Mouse (Mus musculus) lung, embryonic 14.5 days (tissue): ENCODE data around the gene Extl1. TPM values are rescaled to one million over a fixed set of nuclear protein-coding genes. Genes with fewer than 3 reads are reported as not detected.

Experiments
- ATAC-seq: fragments of 200-750 bp; cut with Nextera tagmentation; 2 replicates; pipeline ENCODE4 v1.8.0; 2017; ENCODE audit warnings: mild to moderate bottlenecking, moderate TSS enrichment, moderate library complexity; ENCODE audit not compliant: insufficient read depth
- DNase-seq: peaks from one replicate; pipeline ENCODE4 v3.0.0-alpha.2; 2015
- H3K27ac ChIP-seq: fragments of 300-500 bp; sonication (generic); 2 replicates; pipeline ENCODE4 v1.5.1; 2014; ENCODE audit warnings: low read depth, mild to moderate bottlenecking, moderate library complexity
- H3K27me3 ChIP-seq: fragments of 300-500 bp; sonication (generic); 2 replicates; pipeline ENCODE4 v1.6.1; 2014; ENCODE audit warnings: low read length, control low read depth; ENCODE audit not compliant: insufficient read depth
- H3K36me3 ChIP-seq: fragments of 300-500 bp; sonication (generic); 2 replicates; pipeline ENCODE4 v1.6.1; 2014; ENCODE audit warnings: control low read depth; ENCODE audit not compliant: insufficient read depth
- H3K4me1 ChIP-seq: fragments of 300-500 bp; sonication (generic); 2 replicates; pipeline ENCODE4 v1.6.1; 2014; ENCODE audit warnings: antibody characterized with exemption, control low read depth; ENCODE audit not compliant: insufficient read depth
- H3K4me2 ChIP-seq: fragments of 300-500 bp; sonication (generic); 2 replicates; pipeline ENCODE4 v1.6.1; 2014; ENCODE audit warnings: mild to moderate bottlenecking
- H3K4me3 ChIP-seq: fragments of 300-500 bp; sonication (generic); 2 replicates; pipeline ENCODE4 v1.5.1; 2014; ENCODE audit warnings: low read depth, low read length
- H3K9ac ChIP-seq: fragments of 300-500 bp; sonication (generic); 2 replicates; pipeline ENCODE4 v1.6.1; 2014
- H3K9me3 ChIP-seq: fragments of 300-500 bp; sonication (generic); 2 replicates; pipeline ENCODE4 v1.6.1; 2016; ENCODE audit warnings: low read depth, low read length, control low read depth
- CTCF ChIP-seq: IDR thresholded peaks from 2 replicates; pipeline ENCODE4 v1.5.1; 2016; ENCODE audit warnings: antibody characterized with exemption, low read depth
- WGBS: fragments of 180-500 bp; shearing (Covaris S2); extraction: QIAGEN DNeasy Blood & Tissue Kit; methylation state at CpG from one replicate; pipeline ENCODE4 v1.1.7; 2014; 5-methylcytosine and 5-hydroxymethylcytosine counted together
- polyA plus RNA-seq: library from polyadenylated mRNA; unstranded; fragments of >200 nt; fragmentation: Nextera tagmentation; extraction: Ambion mirVana; gene quantifications from 2 replicates; pipeline ENCODE4 v1.2.1, GENCODE M21; 2014

Extl1 gene
- polyA plus RNA-seq, 1 experiment from 2014 or later, result 3.7 TPM

DNA sequence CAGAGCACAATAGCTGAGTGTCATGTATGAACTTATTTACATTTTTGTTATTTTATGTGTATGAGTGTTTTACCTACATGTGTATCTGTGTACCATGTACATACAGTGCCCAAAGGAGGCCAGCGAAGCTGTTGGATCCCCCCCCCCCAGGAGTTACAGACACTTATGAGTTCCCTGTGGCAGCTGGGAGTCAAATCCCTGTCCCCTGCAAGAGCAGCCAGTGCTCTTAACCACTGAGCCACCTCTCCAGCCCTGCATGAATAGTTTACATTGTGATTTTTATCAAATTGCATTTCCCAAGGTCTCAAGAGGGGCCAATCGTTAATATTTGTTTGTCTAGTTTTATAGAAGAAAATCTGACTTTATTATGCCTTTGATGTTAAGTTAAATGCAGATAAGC, 76.7 kb downstream of the Extl1 start:
- Histone ChIP-seq H3K4me3 (no peak overlapping the region), H3K9me3 (no peaks in the 10 kb centered on the region), H3K9ac (no peak overlapping the region), H3K4me2 (peak overlapping the region; percentile 42; the same call in 1 of the 2 replicates), H3K4me1 (peaks cover 5% of the 10 kb centered on the region; the same call in 1 of the 2 replicates), H3K36me3 (no peaks in the 10 kb centered on the region), H3K27me3 (no peaks in the 10 kb centered on the region), H3K27ac (no peak overlapping the region)
- DNase-seq, result peak; percentile 26
- no peak; the same call in 1 of the 2 replicates for ATAC-seq
- 30% methylated on average over 2 of the region's 2 CpGs for WGBS
- no peak for TF ChIP-seq CTCF

Other genes with a start within 250 kb of the Extl1 start
- gene Cep85, start 196.7 kb downstream of the Extl1 start, polyA plus RNA-seq, result 35.7 and 37.9 TPM in 2 replicates
- gene Gm7534, start 180.8 kb downstream of the Extl1 start, polyA plus RNA-seq, result not detected in 2 replicates
- gene Catsper4, start 156.5 kb downstream of the Extl1 start, polyA plus RNA-seq, result 0.12 TPM in 1 of 2 replicates, not detected in the other
- gene Cnksr1, start 145.5 kb downstream of the Extl1 start, polyA plus RNA-seq, result 6.2 TPM in 2 replicates
- 0.29 and 0.41 TPM in 2 replicates for gene E130218I03Rik, start 140.2 kb downstream of the Extl1 start, polyA plus RNA-seq
- gene Zfp593, start 138.3 kb downstream of the Extl1 start, polyA plus RNA-seq, result 16.4 and 17.5 TPM in 2 replicates
- not detected in 2 replicates for gene Gm30191, start 136.9 kb downstream of the Extl1 start, polyA plus RNA-seq
- 10.2 and 11.6 TPM in 2 replicates for gene Grrp1, start 129.7 kb downstream of the Extl1 start, polyA plus RNA-seq
- gene Pdik1l, start 96.0 kb downstream of the Extl1 start, polyA plus RNA-seq, result 21.2 and 21.4 TPM in 2 replicates
- 0.28 TPM in 1 of 2 replicates, not detected in the other for gene Trim63, start 68.7 kb downstream of the Extl1 start, polyA plus RNA-seq
- gene Slc30a2, start 40.7 kb downstream of the Extl1 start, polyA plus RNA-seq, result 0.05 TPM in 1 of 2 replicates, not detected in the other
- gene Pafah2, start 12.5 kb upstream of the Extl1 start, polyA plus RNA-seq, result 10.5 and 12.2 TPM in 2 replicates
- 1,723 and 1,772 TPM in 2 replicates for gene Stmn1, start 84.5 kb upstream of the Extl1 start, polyA plus RNA-seq
- gene Paqr7, start 112.8 kb upstream of the Extl1 start, polyA plus RNA-seq, result 1.1 TPM in 2 replicates
- gene Aunip, start 127.1 kb upstream of the Extl1 start, polyA plus RNA-seq, result 9.6 and 10.7 TPM in 2 replicates
- 119 and 125 TPM in 2 replicates for gene Mtfr1l, start 151.5 kb upstream of the Extl1 start, polyA plus RNA-seq
- gene Selenon, start 168.3 kb upstream of the Extl1 start, polyA plus RNA-seq, result 49.5 and 62.0 TPM in 2 replicates